Mouse (Mus musculus) limb, embryonic 15.5 days (tissue): ENCODE measurements at regions not wholly inside any gene's neighbourhood (a gene's known extent, or its start where the extent isn't known, plus 50 kb on each side); places are given as distances from the start of the nearest gene placed in this dataset.

ENCODE experiments used
- ATAC-seq: fragments of 200-750 bp; cut with Nextera tagmentation; 2 replicates; pipeline ENCODE4 v1.8.0; 2017; ENCODE audit warnings: low read depth, moderate TSS enrichment; ENCODE audit not compliant: insufficient number of reproducible peaks, low FRiP score, low TSS enrichment
- H3K27ac ChIP-seq: fragments of 300-500 bp; sonication (generic); 2 replicates; pipeline ENCODE4 v1.5.1; 2015; ENCODE audit warnings: moderate library complexity, mild to moderate bottlenecking, inconsistent platforms
- H3K27me3 ChIP-seq: fragments of 300-500 bp; sonication (generic); 2 replicates; pipeline ENCODE4 v1.6.1; 2015; ENCODE audit warnings: inconsistent platforms
- H3K36me3 ChIP-seq: fragments of 300-500 bp; sonication (generic); 2 replicates; pipeline ENCODE4 v1.6.1; 2015; ENCODE audit warnings: inconsistent platforms
- H3K4me1 ChIP-seq: fragments of 300-500 bp; sonication (generic); 2 replicates; pipeline ENCODE4 v1.6.1; 2015; ENCODE audit warnings: inconsistent platforms
- H3K4me2 ChIP-seq: fragments of 300-500 bp; sonication (generic); 2 replicates; pipeline ENCODE4 v1.6.1; 2015; ENCODE audit warnings: mild to moderate bottlenecking, inconsistent platforms
- H3K4me3 ChIP-seq: fragments of 300-500 bp; sonication (generic); 2 replicates; pipeline ENCODE4 v1.5.1; 2015; ENCODE audit warnings: mild to moderate bottlenecking, inconsistent platforms
- H3K9ac ChIP-seq: fragments of 300-500 bp; sonication (generic); 2 replicates; pipeline ENCODE4 v1.6.1; 2015; ENCODE audit warnings: inconsistent platforms
- H3K9me3 ChIP-seq: fragments of 300-500 bp; sonication (generic); 2 replicates; pipeline ENCODE4 v1.6.1; 2016; ENCODE audit warnings: inconsistent platforms
- WGBS: fragments of 180-500 bp; shearing (Covaris S2); methylation state at CpG from one replicate; pipeline ENCODE4 v1.1.7; 2015; 5-methylcytosine and 5-hydroxymethylcytosine counted together

DNA sequence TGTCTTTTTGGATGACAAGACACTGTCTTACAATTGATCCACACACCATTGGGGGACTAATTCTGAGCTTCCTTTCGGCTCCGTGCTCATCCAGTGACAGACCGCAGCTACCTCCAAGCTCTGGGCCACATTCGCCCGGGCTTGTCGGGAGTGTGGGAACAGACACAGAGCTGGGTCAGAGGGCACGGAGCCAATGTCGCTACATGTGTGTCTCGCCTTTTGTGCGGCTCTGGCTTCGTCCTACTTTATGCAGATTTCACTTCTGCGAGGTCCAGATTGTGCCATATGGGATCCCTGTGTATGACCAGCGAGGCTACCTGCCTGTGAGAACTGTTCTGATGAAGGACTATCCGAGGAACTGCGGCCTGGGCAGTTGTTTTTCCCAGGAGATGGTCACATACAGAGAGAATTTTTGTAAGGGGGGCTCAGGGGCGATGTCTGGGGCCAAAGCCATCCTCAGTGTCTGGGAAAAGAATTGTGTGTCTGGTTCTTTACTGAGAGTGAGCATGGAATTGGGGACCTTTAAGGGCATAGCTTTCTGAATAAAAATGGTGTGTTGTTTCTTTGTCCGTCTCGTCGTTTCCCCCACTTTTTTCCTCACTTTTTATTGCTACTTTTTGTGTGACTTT lies 182.6 kb downstream of the Tmem161b start:
- H3K9ac ChIP-seq = no peak overlapping the region
- H3K4me2 ChIP-seq = no peak overlapping the region
- H3K36me3 ChIP-seq = no peaks in the 10 kb centered on the region
- H3K27ac ChIP-seq = no peak overlapping the region
- H3K27me3 ChIP-seq = no peaks in the 10 kb centered on the region
- H3K4me1 ChIP-seq = no peaks in the 10 kb centered on the region
- no peak overlapping the region for H3K4me3 ChIP-seq
- H3K9me3 ChIP-seq = no peaks in the 10 kb centered on the region
- WGBS = 62% methylated on average over 19 of the region's 19 CpGs
- no peak for ATAC-seq

DNA sequence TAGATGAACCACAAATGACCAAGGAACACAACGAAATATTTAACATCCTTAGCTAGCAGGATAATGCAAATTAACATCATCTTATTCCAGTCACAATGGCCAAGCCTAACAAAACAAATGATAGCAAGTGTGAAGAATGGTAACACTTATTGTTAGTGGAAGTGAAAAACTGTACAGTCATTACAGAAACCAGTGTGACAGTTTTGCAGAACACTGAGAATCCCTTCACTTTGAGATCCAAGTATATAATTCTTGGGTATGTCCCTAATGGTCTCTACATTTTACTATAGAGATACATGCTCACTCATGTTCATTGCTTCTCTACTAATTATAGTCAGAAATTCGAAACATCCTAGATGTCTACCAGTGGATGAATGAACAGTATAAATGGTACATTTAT lies 212.3 kb downstream of the Tmem161b start:
- H3K9ac ChIP-seq = no peak overlapping the region
- H3K36me3 ChIP-seq = no peaks in the 10 kb centered on the region
- no peak overlapping the region for H3K4me3 ChIP-seq
- ATAC-seq = no peak
- WGBS = 75% methylated on average over 2 of the region's 2 CpGs
- H3K27ac ChIP-seq = no peak overlapping the region
- no peaks in the 10 kb centered on the region for H3K4me1 ChIP-seq
- H3K9me3 ChIP-seq = no peaks in the 10 kb centered on the region
- no peak overlapping the region for H3K4me2 ChIP-seq
- no peaks in the 10 kb centered on the region for H3K27me3 ChIP-seq

DNA sequence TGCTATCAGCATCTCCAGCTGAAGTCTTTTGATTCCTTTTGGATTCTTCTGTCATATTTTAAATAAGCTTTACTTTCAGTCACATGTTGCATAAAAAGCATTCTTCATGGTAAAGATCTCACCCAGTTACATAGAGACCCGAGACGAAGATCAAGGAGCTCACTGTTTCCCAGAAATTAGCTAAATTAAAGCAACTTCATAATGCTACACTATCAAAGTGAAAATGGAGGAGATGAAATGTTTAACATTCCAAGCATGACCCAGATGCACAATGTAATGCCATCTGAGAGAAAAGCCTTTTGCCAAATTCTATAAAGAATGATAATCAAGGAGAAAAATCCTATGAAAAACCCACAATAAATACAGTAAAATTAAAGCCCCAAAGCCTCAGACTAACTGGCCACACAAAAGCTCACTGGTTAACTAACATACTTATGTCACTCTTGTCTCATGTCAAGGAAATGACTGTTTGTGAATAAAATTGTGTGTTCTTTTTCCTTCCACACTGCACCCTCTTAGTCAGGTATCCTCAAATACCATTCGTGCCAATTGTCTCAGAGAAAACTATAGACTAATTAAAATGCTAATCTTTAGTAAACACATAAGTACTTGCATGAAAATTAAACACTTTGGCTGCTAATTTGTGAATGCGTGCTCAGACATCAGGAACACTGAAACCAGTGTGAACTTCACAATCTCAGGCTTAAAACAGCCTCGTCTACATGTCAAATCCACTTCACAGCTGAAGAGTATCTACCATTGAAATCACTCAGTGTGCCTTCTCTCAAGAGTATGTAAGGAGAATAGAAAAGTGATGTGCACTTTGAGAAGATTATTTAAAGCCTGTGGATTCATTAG lies 215.7 kb downstream of the Tmem161b start:
- H3K9ac ChIP-seq = no peak overlapping the region
- H3K4me2 ChIP-seq = no peak overlapping the region
- no peak overlapping the region for H3K27ac ChIP-seq
- no peak overlapping the region for H3K4me3 ChIP-seq
- no peaks in the 10 kb centered on the region for H3K9me3 ChIP-seq
- 74% methylated on average over 5 of the region's 5 CpGs for WGBS
- no peaks in the 10 kb centered on the region for H3K36me3 ChIP-seq
- no peak for ATAC-seq
- no peaks in the 10 kb centered on the region for H3K4me1 ChIP-seq
- H3K27me3 ChIP-seq = no peaks in the 10 kb centered on the region

DNA sequence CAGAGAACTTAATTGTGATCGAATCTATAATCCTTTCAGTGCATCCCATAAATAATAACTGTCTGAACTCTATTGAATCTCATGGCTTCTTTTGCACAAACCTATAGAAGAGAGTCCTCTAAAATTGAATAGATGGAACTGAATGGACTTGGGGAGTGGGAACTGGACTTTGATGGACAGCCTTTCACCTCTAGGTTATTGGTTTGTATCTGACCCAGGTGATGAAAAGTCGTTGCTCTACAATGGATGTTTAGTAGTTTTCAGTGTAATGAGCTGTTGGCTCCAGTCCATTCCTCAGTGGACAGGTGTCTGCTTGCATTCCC lies 216.3 kb downstream of the Tmem161b start:
- H3K4me1 ChIP-seq = no peaks in the 10 kb centered on the region

DNA sequence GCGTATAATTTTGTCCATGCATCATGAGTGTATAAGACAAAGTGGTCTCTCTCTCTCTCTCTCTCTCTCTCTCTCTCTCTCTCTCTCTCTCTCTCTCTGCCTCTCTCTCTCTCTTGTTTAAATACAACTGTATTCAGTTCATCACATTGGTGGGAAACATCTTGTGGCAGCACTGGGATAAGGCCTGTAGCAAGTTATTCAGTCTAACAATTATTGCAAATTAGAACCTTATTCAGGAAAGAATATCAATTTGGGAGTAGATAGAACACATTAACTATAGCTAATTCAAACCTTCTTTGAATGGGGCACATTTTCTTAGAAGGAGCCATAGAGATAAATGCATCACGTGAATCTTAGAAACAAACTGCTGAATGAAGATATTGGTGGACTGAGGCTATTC lies 226.4 kb downstream of the Tmem161b start:
- H3K27me3 ChIP-seq = no peaks in the 10 kb centered on the region
- no peaks in the 10 kb centered on the region for H3K36me3 ChIP-seq
- no peaks in the 10 kb centered on the region for H3K4me1 ChIP-seq
- H3K4me3 ChIP-seq = no peak overlapping the region
- no peak overlapping the region for H3K27ac ChIP-seq
- H3K9ac ChIP-seq = no peak overlapping the region
- no peaks in the 10 kb centered on the region for H3K9me3 ChIP-seq
- ATAC-seq = no peak
- 88% methylated on average over 2 of the region's 2 CpGs for WGBS
- no peak overlapping the region for H3K4me2 ChIP-seq

More for the DNA sequence above, 216.3 kb downstream of the Tmem161b start:
- H3K9ac ChIP-seq = no peak overlapping the region
- no peaks in the 10 kb centered on the region for H3K27me3 ChIP-seq
- 70% methylated on average over 2 of the region's 2 CpGs for WGBS
- no peaks in the 10 kb centered on the region for H3K36me3 ChIP-seq
- H3K4me3 ChIP-seq = no peak overlapping the region
- no peak overlapping the region for H3K27ac ChIP-seq
- ATAC-seq = no peak
- H3K4me2 ChIP-seq = no peak overlapping the region
- H3K9me3 ChIP-seq = no peaks in the 10 kb centered on the region

DNA sequence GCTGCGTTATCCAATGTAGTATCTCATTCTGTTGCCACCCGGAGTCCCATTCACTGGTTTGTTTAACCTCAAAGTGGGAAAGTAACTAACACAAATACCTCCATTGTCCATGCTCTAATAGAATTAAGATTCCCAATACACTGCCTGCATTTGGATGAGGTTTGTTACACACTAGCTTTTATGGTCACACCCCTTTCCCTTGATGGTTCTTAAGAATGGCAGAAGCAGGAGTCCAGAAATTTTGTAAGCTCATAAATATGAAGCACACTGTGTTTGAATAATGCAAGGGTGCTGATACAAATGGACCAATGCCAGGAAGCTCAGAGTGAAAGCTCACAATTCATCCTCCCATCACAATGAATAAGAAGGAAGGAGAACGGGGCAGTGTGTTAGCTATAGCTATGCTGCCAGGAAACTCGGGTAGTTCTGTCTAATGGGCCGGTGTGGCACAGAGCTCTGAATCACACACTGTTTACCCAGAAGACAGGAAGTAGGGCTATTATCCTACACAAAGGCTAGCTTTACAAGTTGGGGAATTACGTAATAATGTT lies 227.0 kb downstream of the Tmem161b start:
- Histone ChIP-seq H3K9me3 (no peaks in the 10 kb centered on the region), H3K27ac (no peak overlapping the region), H3K9ac (no peak overlapping the region), H3K27me3 (no peaks in the 10 kb centered on the region), H3K4me2 (no peak overlapping the region), H3K4me3 (no peak overlapping the region), H3K4me1 (no peaks in the 10 kb centered on the region), H3K36me3 (no peaks in the 10 kb centered on the region)
- 68% methylated on average over 6 of the region's 6 CpGs for WGBS
- no peak for ATAC-seq
